Mouse (Mus musculus) erythroid progenitor cell, adult 5-6 weeks (primary cell): Measurements from ENCODE around the gene Golga2. TPM values are rescaled to one million over a fixed set of nuclear protein-coding genes. Genes with fewer than 3 reads are reported as not detected.

Experiments
- total RNA-seq, 2 experiments: library from RNA; stranded (forward) in 1 of 2; stranded (reverse) in 1 of 2; fragments of 150-400 nt in 1 of 2; fragments of 186-747, 209-891 nt in 1 of 2; gene quantifications; 2 replicates each; pipeline versions ENCODE4 v1.2.3 to v1.2.4; 2015 to 2017; ENCODE audit warnings: low replicate concordance in 2 of 2

Gene Golga2
- total RNA-seq, 2 experiments from 2014 or later: 32.7 to 39.0 TPM

Other genes starting within 250 kb of the Golga2 start
- gene Fam78a, start 202.5 kb upstream of the Golga2 start, total RNA-seq (2015; ENCODE audit: low replicate concordance): 27.7 and 41.1 TPM in 2 replicates
- gene Fam78a, start 202.5 kb upstream of the Golga2 start, total RNA-seq (2017; ENCODE audit: low replicate concordance): 48.4 and 75.5 TPM in 2 replicates
- not detected in 2 replicates for gene Plpp7, start 191.9 kb upstream of the Golga2 start, total RNA-seq (2015; ENCODE audit: low replicate concordance)
- 0.26 TPM in 1 of 2 replicates, not detected in the other for gene Plpp7, start 191.9 kb upstream of the Golga2 start, total RNA-seq (2017; ENCODE audit: low replicate concordance)
- gene Prrc2b, start 136.3 kb upstream of the Golga2 start, total RNA-seq (2015; ENCODE audit: low replicate concordance): 19.1 and 26.4 TPM in 2 replicates
- 11.1 and 25.3 TPM in 2 replicates for gene Prrc2b, start 136.3 kb upstream of the Golga2 start, total RNA-seq (2017; ENCODE audit: low replicate concordance)
- gene Pomt1, start 50.8 kb upstream of the Golga2 start, total RNA-seq (2015; ENCODE audit: low replicate concordance): 14.1 and 23.1 TPM in 2 replicates
- gene Pomt1, start 50.8 kb upstream of the Golga2 start, total RNA-seq (2017; ENCODE audit: low replicate concordance): 18.0 and 36.3 TPM in 2 replicates
- gene Uck1, start 27.2 kb upstream of the Golga2 start, total RNA-seq (2015; ENCODE audit: low replicate concordance): 7.5 and 11.5 TPM in 2 replicates
- gene Uck1, start 27.2 kb upstream of the Golga2 start, total RNA-seq (2017; ENCODE audit: low replicate concordance): 20.4 and 20.9 TPM in 2 replicates
- 49.4 and 68.7 TPM in 2 replicates for gene Swi5, start 691 bp downstream of the Golga2 start, total RNA-seq (2015; ENCODE audit: low replicate concordance)
- 77.7 and 95.8 TPM in 2 replicates for gene Swi5, start 691 bp downstream of the Golga2 start, total RNA-seq (2017; ENCODE audit: low replicate concordance)
- gene Ciz1, start 64.9 kb downstream of the Golga2 start, total RNA-seq (2015; ENCODE audit: low replicate concordance): 65.4 and 90.1 TPM in 2 replicates
- 77.5 and 131 TPM in 2 replicates for gene Ciz1, start 64.9 kb downstream of the Golga2 start, total RNA-seq (2017; ENCODE audit: low replicate concordance)
- gene Dnm1, start 66.0 kb downstream of the Golga2 start, total RNA-seq (2015; ENCODE audit: low replicate concordance): not detected in 2 replicates
- not detected in 2 replicates for gene Dnm1, start 66.0 kb downstream of the Golga2 start, total RNA-seq (2017; ENCODE audit: low replicate concordance)
- 5.8 and 7.5 TPM in 2 replicates for gene 1110008P14Rik, start 94.6 kb downstream of the Golga2 start, total RNA-seq (2015; ENCODE audit: low replicate concordance)
- gene 1110008P14Rik, start 94.6 kb downstream of the Golga2 start, total RNA-seq (2017; ENCODE audit: low replicate concordance): 3.7 and 7.2 TPM in 2 replicates
- gene Lcn2, start 100.9 kb downstream of the Golga2 start, total RNA-seq (2015; ENCODE audit: low replicate concordance): 1,234 and 1,375 TPM in 2 replicates
- 165 and 167 TPM in 2 replicates for gene Lcn2, start 100.9 kb downstream of the Golga2 start, total RNA-seq (2017; ENCODE audit: low replicate concordance)
- gene Ptges2, start 108.5 kb downstream of the Golga2 start, total RNA-seq (2015; ENCODE audit: low replicate concordance): 0.42 and 0.72 TPM in 2 replicates
- 0.51 TPM in 1 of 2 replicates, not detected in the other for gene Ptges2, start 108.5 kb downstream of the Golga2 start, total RNA-seq (2017; ENCODE audit: low replicate concordance)
- 4.0 TPM in 1 of 2 replicates, not detected in the other for gene Naif1, start 163.1 kb downstream of the Golga2 start, total RNA-seq (2015; ENCODE audit: low replicate concordance)
- gene Naif1, start 163.1 kb downstream of the Golga2 start, total RNA-seq (2017; ENCODE audit: low replicate concordance): 0.23 and 2.1 TPM in 2 replicates
- gene Slc25a25, start 164.1 kb downstream of the Golga2 start, total RNA-seq (2015; ENCODE audit: low replicate concordance): 5.4 and 7.2 TPM in 2 replicates
- gene Slc25a25, start 164.1 kb downstream of the Golga2 start, total RNA-seq (2017; ENCODE audit: low replicate concordance): 14.8 and 19.0 TPM in 2 replicates
- 3.6 and 12.6 TPM in 2 replicates for gene Fam102a, start 247.9 kb downstream of the Golga2 start, total RNA-seq (2015; ENCODE audit: low replicate concordance)
- 0.77 and 3.0 TPM in 2 replicates for gene Fam102a, start 247.9 kb downstream of the Golga2 start, total RNA-seq (2017; ENCODE audit: low replicate concordance)